Mouse (Mus musculus) ES-Bruce4 (cell line): Measurements from ENCODE around the gene Chst4.

Experiments used
- CTCF ChIP-seq: IDR thresholded peaks from one replicate; pipeline ENCODE4 v1.8.1; 2011; ENCODE audit warnings: low read depth, low read length
- EP300 ChIP-seq: IDR thresholded peaks from 2 replicates; pipeline ENCODE4 v1.6.1; 2011; ENCODE audit warnings: low read depth, low read length; ENCODE audit not compliant: insufficient read depth
- POLR2A ChIP-seq: IDR thresholded peaks from one replicate; pipeline ENCODE4 v1.8.1; 2011; ENCODE audit warnings: low read length; ENCODE audit not compliant: insufficient read depth

GRCm38 (mm10) chr8:109987776-109988175 is 51.8 kb downstream of the Chst4 start:
- TF ChIP-seq POLR2A (no peak), CTCF (no peak), EP300 (no peak)
